In the genomic region with DNA sequence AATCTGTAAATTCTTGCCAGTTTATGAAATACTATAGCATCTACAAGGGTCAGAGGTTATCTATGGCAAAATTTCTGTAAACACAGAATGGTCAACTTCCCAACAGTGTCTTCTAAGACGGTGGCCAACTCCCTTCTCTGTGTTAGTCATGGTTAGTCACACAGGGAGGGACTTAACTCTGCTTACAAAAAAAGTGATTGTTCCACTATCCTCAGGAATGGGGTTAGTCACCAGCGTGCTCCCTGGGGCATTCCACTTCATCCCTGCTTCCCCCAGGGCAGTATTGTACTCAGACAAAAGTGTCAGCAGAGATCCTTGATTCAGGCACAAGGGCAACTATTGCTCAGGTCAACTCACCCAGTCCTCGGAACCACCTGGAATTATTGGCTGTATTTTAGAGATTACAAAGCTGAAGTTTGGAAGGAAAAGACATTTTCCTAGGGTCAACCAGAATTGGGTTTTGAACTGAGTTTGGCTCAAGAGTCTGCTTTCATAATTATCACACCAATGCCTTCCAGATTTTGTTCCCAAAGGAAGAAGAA, we compare ENCODE assay signal across 16 mouse cellular contexts.
DNase-seq lines count a peak whose midpoint lies in the region; ATAC-seq lines count a peak whose summit lies in the region.
"Had no signal": no experiment of that assay in that cellular context is flagged by ENCODE, and none has a peak within 500 bp of the region (broad histone marks: within the 10 kb centered on the region; RNA-seq: fewer than 3 reads in every experiment).

No protein-coding gene starts in this region.

- H3K4me3 ChIP-seq in hindbrain, embryonic 11.5 days (ENCODE audit: low read depth, low read length) = no peak overlapping the region
- H3K4me3 ChIP-seq: forebrain, embryonic 15.5 days; heart, embryonic 13.5 days; kidney, embryonic 15.5 days; limb, embryonic 10.5 days; liver, embryonic 15.5 days; megakaryocyte, embryonic 14.5 days had no signal

- intact Hi-C loops in gastrocnemius, postnatal 14 days (cut with DNase I; ENCODE audit: low total_unique reads) = no loop called here

- 31% methylated on average over 3 of the region's 3 CpGs for WGBS in hindbrain, embryonic 11.5 days

- no peak overlapping the region for H3K9ac ChIP-seq in hindbrain, embryonic 11.5 days (ENCODE audit: low read depth, low read length)
- H3K9ac ChIP-seq: forebrain, embryonic 15.5 days; heart, embryonic 13.5 days; kidney, embryonic 15.5 days; liver, embryonic 15.5 days had no signal

- H3K27ac ChIP-seq in hindbrain, embryonic 11.5 days (ENCODE audit: low read depth, low read length) = no peak overlapping the region
- H3K27ac ChIP-seq: forebrain, embryonic 15.5 days; heart, embryonic 13.5 days; hindbrain, postnatal 0 days; kidney, embryonic 15.5 days; limb, embryonic 10.5 days; liver, embryonic 15.5 days had no signal

- no peak for ATAC-seq in hindbrain, embryonic 11.5 days (ENCODE audit: low FRiP score)
- ATAC-seq: forebrain, embryonic 15.5 days; hindbrain, postnatal 0 days had no signal

- no peaks in the 10 kb centered on the region for H3K36me3 ChIP-seq in hindbrain, embryonic 11.5 days (ENCODE audit: control insufficient read depth, insufficient read depth, low read length)
- H3K36me3 ChIP-seq: forebrain, embryonic 15.5 days; heart, embryonic 13.5 days; kidney, embryonic 15.5 days; limb, embryonic 10.5 days; liver, embryonic 15.5 days had no signal

- no peaks in the 10 kb centered on the region for H3K4me1 ChIP-seq in hindbrain, embryonic 11.5 days (replicated peaks; ENCODE audit: control insufficient read depth, insufficient read depth, low read length)
- H3K4me1 ChIP-seq: forebrain, embryonic 15.5 days; heart, embryonic 13.5 days; kidney, embryonic 15.5 days; liver, embryonic 15.5 days; megakaryocyte, embryonic 14.5 days had no signal

- H3K9me3 ChIP-seq in hindbrain, embryonic 11.5 days (ENCODE audit: control insufficient read depth, low read length) = no peaks in the 10 kb centered on the region
- H3K9me3 ChIP-seq: forebrain, embryonic 15.5 days; heart, embryonic 13.5 days; kidney, embryonic 15.5 days; limb, embryonic 10.5 days; liver, embryonic 15.5 days; megakaryocyte, embryonic 14.5 days had no signal

- peak; percentile 48 for DNase-seq in 416B (ENCODE audit: low read depth)
- DNase-seq in ES-CJ7 (ENCODE audit: low read depth, low spot score) = peak; percentile 45
- DNase-seq in gastrocnemius, postnatal 14 days = peak; percentile 24
- peak; percentile 6 for DNase-seq in mesoderm, embryonic 11.5 days (ENCODE audit: low read depth, low spot score)
- DNase-seq in layer of hippocampus, postnatal 36 days = no peak
- no peak for DNase-seq in thymus, postnatal 0 days (ENCODE audit: low spot score)
- DNase-seq in hindbrain, embryonic 11.5 days (ENCODE audit: low spot score) = no peak
- DNase-seq: adrenal gland, postnatal 14 days; layer of hippocampus, adult 9-11 months had no signal

- H3K27me3 ChIP-seq in hindbrain, embryonic 11.5 days (ENCODE audit: control insufficient read depth, insufficient read depth, low read length) = no peaks in the 10 kb centered on the region
- H3K27me3 ChIP-seq: forebrain, embryonic 15.5 days; heart, embryonic 13.5 days; kidney, embryonic 15.5 days; liver, embryonic 15.5 days; megakaryocyte, embryonic 14.5 days had no signal

- H3K4me2 ChIP-seq in hindbrain, embryonic 11.5 days (replicated peaks; ENCODE audit: low read depth, low read length) = no peak overlapping the region
- H3K4me2 ChIP-seq: forebrain, embryonic 15.5 days; heart, embryonic 13.5 days; kidney, embryonic 15.5 days; liver, embryonic 15.5 days had no signal

Comparison
In these comparisons a context has a peak if more than half of its experiments do, and no peak if none do; other contexts are left out.
1. DNase-seq: peak in 416B (single experiment), ES-CJ7 (single experiment), gastrocnemius, postnatal 14 days (single experiment) and mesoderm, embryonic 11.5 days (single experiment); none in layer of hippocampus, postnatal 36 days (0 of 2), thymus, postnatal 0 days (single experiment) and hindbrain, embryonic 11.5 days (single experiment).